Mouse (Mus musculus): Measurements from ENCODE around the gene Ifnl2.
"Not testable (repeated sequence)": the region's sequence is repeated elsewhere in the genome, so short reads cannot be mapped to it uniquely, and the experiment has no call there.

DNA sequence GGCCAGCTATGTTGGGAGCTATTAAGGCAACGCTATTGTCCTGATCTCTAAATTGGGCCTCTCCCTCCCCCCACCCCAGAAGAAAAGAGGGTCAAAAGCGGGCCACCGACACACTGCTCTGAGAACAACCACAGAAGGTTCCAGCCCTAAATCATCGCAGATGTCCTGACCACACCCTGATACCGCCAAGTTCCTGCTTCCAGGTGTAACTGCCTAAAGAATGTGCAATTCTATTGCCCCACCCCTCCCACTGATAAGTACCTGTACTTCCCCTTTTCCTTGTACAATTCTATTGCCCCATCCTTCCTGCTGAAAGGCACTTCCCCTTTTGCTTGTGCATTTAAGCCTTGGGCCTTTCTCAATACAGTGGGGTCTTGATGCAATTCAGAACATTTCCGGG lies 28.6 kb upstream of the Ifnl2 start:
- TF ChIP-seq POLR2A (IDR thresholded peaks at IDR 0.05; ENCODE audit: insufficient read depth, low read depth, low read length); CTCF (IDR thresholded peaks at IDR 0.05): not testable (repeated sequence)

Measured in heart, adult 2 months (tissue).